Mouse (Mus musculus): ENCODE data around the gene Itpka. TPM values are rescaled to one million over a fixed set of nuclear protein-coding genes. Genes with fewer than 3 reads are reported as not detected.

Gene Itpka
- 0.84 TPM for polyA plus RNA-seq (2017; shearing (Covaris generic))

GRCm38 (mm10) chr2:119741581-119742411 lies at the start of gene Itpka:
Itpka (plus strand) TSS chr2:119742337.

GRCm38 (mm10) chr2:119760251-119760650 lies 18.1 kb downstream of the Itpka start, which contains the start of gene Ltk:
Ltk (minus strand) TSS chr2:119760431.

GRCm38 (mm10) chr2:119787206-119787883 lies 45.2 kb downstream of the Itpka start, which contains the start of gene Rpap1:
Rpap1 (minus strand) TSS chr2:119787537.

DNA sequence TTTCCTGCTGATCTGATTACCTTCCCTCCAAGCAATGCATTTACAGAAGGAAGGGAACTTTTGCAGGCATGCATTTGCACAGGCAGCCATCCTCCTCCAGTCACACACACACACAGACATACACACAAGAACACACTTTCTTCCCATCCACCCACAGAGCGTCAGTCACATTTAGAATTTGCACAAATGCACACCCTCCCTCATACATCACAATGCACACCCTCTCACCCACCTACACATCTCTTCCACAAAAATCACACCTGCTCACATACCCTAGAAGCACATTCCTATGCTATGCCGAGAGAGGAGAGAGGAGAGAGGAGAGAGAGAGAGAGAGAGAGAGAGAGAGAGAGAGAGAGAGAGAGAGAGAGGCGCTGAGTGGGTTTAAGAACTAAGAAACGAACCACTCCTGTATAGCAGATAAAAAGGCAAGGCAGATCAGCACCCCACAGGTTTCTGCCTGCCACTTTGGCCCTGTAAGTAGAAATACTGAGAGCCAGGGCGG lies 55.2 kb downstream of the Itpka start, which contains the start of gene Tyro3:
TSS of gene Tyro3 (plus strand) at position 455 of the 505 bp plus-strand sequence.

Other genes with a start within 250 kb of the Itpka start
- 0.25 TPM for gene Exd1, start 194.7 kb upstream of the Itpka start, polyA plus RNA-seq (2017; shearing (Covaris generic))
- 68.0 TPM for gene Chp1, start 194.6 kb upstream of the Itpka start, polyA plus RNA-seq (2017; shearing (Covaris generic))
- 3.2 TPM for gene Nusap1, start 124.0 kb upstream of the Itpka start, polyA plus RNA-seq (2017; shearing (Covaris generic))
- 2.5 TPM for gene Oip5, start 123.9 kb upstream of the Itpka start, polyA plus RNA-seq (2017; shearing (Covaris generic))
- 36.6 TPM for gene Ndufaf1, start 79.5 kb upstream of the Itpka start, polyA plus RNA-seq (2017; shearing (Covaris generic))
- gene Rtf1, start 67.3 kb upstream of the Itpka start, polyA plus RNA-seq (2017; shearing (Covaris generic)), result 63.9 TPM
- 0.29 TPM for gene Ltk, start 18.1 kb downstream of the Itpka start, polyA plus RNA-seq (2017; shearing (Covaris generic))
- gene Rpap1, start 45.2 kb downstream of the Itpka start, polyA plus RNA-seq (2017; shearing (Covaris generic)), result 35.0 TPM
- 8.0 TPM for gene Tyro3, start 55.4 kb downstream of the Itpka start, polyA plus RNA-seq (2017; shearing (Covaris generic))
- 45.9 TPM for gene Mga, start 154.9 kb downstream of the Itpka start, polyA plus RNA-seq (2017; shearing (Covaris generic))
- gene Mapkbp1, start 230.4 kb downstream of the Itpka start, polyA plus RNA-seq (2017; shearing (Covaris generic)), result 7.8 TPM

Data from CD4-positive, CD25-positive, alpha-beta regulatory T cell (primary cell).